Mouse (Mus musculus): ENCODE results near the gene Rfc1. TPM values are rescaled to one million over a fixed set of nuclear protein-coding genes. Genes with fewer than 3 reads are reported as not detected.

The Rfc1 gene
- 85.8 and 98.1 TPM in 2 replicates for polyA plus RNA-seq (2015; fragmentation: Nextera tagmentation; extraction: Ambion mirVana)

- Histone ChIP-seq H3K9me3 (no peaks in the 10 kb centered on the region), H3K4me3 (peak within 1 kb of the TSS; percentile 96), H3K4me2 (peak within 1 kb of the TSS; percentile 60), H3K27me3 (no peaks in the 10 kb centered on the region), H3K36me3 (peaks cover 9% of the 10 kb centered on the region; the same call in 1 of the 2 replicates), H3K27ac (peak within 1 kb of the TSS; percentile 93), H3K9ac (peak within 1 kb of the TSS; percentile 94), H3K4me1 (peaks cover 13% of the 10 kb centered on the region; the same call in 1 of the 2 replicates)
- under 1% methylated on average over 60 of the region's 65 CpGs for WGBS
- peak; percentile 96 for ATAC-seq (ENCODE audit: insufficient number of reproducible peaks, low FRiP score, low TSS enrichment, low read depth)
Measured at GRCm38 (mm10) chr5:65335298-65336074, at the start of gene Rfc1. Gene Rfc1 (minus strand): TSS chr5:65335670.

DNA sequence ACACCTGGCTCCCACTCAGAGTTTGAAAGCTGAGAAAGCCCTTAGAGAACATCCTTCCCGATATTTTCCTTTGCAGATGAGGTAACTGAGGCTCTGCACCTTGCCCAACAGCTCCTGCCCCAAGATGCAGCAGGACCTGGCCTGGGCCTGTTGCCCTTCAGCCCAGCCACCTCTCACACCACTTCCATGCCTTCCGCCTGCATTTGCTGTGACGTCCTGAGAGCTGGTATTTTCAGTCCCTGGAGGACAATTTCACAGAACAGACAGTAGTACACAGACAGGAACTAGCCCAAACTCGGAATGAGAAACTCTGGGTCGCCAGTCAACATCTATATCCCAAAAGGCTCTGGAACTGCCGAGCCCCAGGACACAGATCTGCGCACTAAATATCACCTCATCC lies 39.3 kb upstream of the Rfc1 start:
- no peak overlapping the region for H3K27ac ChIP-seq
- no peak overlapping the region for H3K4me2 ChIP-seq
- H3K9ac ChIP-seq = no peak overlapping the region
- ATAC-seq (ENCODE audit: insufficient number of reproducible peaks, low FRiP score, low TSS enrichment, low read depth) = no peak
- H3K4me1 ChIP-seq = 0 out of 2 replicates have a peak, but pooled peaks cover 6% of the 10 kb centered on the region
- 74% methylated on average over 7 of the region's 7 CpGs for WGBS
- no peaks in the 10 kb centered on the region for H3K36me3 ChIP-seq
- H3K9me3 ChIP-seq = no peaks in the 10 kb centered on the region
- H3K27me3 ChIP-seq = no peaks in the 10 kb centered on the region
- no peak overlapping the region for H3K4me3 ChIP-seq

GRCm38 (mm10) chr5:65371551-65371950 lies 36.1 kb upstream of the Rfc1 start:
- H3K4me1 ChIP-seq = 0 out of 2 replicates have a peak, but pooled peaks cover 6% of the 10 kb centered on the region
- H3K27me3 ChIP-seq = no peaks in the 10 kb centered on the region
- WGBS = 93% methylated on average over 7 of the region's 7 CpGs
- no peak overlapping the region for H3K4me3 ChIP-seq
- ATAC-seq (ENCODE audit: insufficient number of reproducible peaks, low FRiP score, low TSS enrichment, low read depth) = no peak
- no peak overlapping the region for H3K27ac ChIP-seq
- H3K36me3 ChIP-seq = no peaks in the 10 kb centered on the region
- H3K9ac ChIP-seq = no peak overlapping the region
- H3K4me2 ChIP-seq = no peak overlapping the region
- H3K9me3 ChIP-seq = no peaks in the 10 kb centered on the region

DNA sequence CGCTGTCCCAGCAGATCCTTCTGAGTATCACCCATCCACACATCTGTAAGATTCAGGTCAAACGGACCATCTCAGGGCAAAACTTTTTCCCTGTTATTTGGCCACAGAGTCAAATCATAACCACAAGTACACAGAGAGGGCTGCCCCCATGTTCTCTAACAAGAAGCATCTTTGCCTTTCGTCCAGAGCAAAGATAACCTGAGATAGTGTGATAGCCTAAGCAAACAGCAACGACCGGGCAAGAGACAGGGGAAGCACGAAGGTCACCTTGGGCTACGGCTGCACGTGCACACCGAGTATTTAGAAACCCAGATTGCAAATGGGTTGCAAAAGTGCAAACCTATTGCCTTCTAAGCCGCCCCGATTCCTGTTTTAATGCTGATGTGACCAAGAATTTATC lies 32.4 kb upstream of the Rfc1 start:
- Histone ChIP-seq H3K27ac (no peak overlapping the region), H3K9me3 (no peaks in the 10 kb centered on the region), H3K4me2 (no peak overlapping the region), H3K4me1 (no peaks in the 10 kb centered on the region), H3K9ac (no peak overlapping the region), H3K4me3 (no peak overlapping the region), H3K27me3 (no peaks in the 10 kb centered on the region), H3K36me3 (no peaks in the 10 kb centered on the region)
- no peak for ATAC-seq (ENCODE audit: insufficient number of reproducible peaks, low FRiP score, low TSS enrichment, low read depth)
- WGBS = 89% methylated on average over 11 of the region's 11 CpGs

GRCm38 (mm10) chr5:65357771-65358170 lies 22.3 kb upstream of the Rfc1 start:
- WGBS = 82% methylated on average over 3 of the region's 3 CpGs
- Histone ChIP-seq H3K9me3 (no peaks in the 10 kb centered on the region), H3K27me3 (no peaks in the 10 kb centered on the region), H3K9ac (no peak overlapping the region), H3K27ac (no peak overlapping the region), H3K4me3 (no peak overlapping the region), H3K36me3 (no peaks in the 10 kb centered on the region), H3K4me2 (no peak overlapping the region), H3K4me1 (no peaks in the 10 kb centered on the region)
- ATAC-seq (ENCODE audit: insufficient number of reproducible peaks, low FRiP score, low TSS enrichment, low read depth) = no peak

DNA sequence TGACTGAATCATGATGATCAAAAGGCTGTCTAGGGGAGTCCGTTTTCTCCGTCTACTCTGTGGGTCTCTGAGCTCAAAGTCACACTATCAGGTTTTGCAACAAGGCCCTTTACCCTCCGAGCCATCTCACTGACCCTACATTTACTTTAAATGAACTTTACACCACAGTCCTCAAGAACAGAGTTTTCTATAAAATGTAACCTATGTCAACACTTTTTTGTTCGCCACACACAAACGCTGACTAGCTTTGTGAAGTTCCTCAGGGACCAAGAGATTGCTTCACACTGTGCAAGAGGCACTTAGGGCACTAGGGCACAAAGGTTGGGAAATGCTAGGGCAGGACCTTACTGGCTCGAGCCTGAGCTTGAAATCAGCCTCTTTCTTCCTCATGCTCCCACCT lies 21.4 kb upstream of the Rfc1 start:
- no peaks in the 10 kb centered on the region for H3K4me1 ChIP-seq
- no peak overlapping the region for H3K4me3 ChIP-seq
- no peak overlapping the region for H3K4me2 ChIP-seq
- WGBS = 84% methylated on average over 6 of the region's 6 CpGs
- H3K27me3 ChIP-seq = no peaks in the 10 kb centered on the region
- H3K9ac ChIP-seq = no peak overlapping the region
- H3K9me3 ChIP-seq = no peaks in the 10 kb centered on the region
- no peak overlapping the region for H3K27ac ChIP-seq
- H3K36me3 ChIP-seq = no peaks in the 10 kb centered on the region
- no peak for ATAC-seq (ENCODE audit: insufficient number of reproducible peaks, low FRiP score, low TSS enrichment, low read depth)

GRCm38 (mm10) chr5:65354985-65355384 lies 19.5 kb upstream of the Rfc1 start:
- no peaks in the 10 kb centered on the region for H3K4me1 ChIP-seq
- no peaks in the 10 kb centered on the region for H3K9me3 ChIP-seq
- no peak overlapping the region for H3K4me2 ChIP-seq
- H3K27ac ChIP-seq = no peak overlapping the region
- no peak overlapping the region for H3K4me3 ChIP-seq
- 79% methylated on average over 5 of the region's 5 CpGs for WGBS
- no peaks in the 10 kb centered on the region for H3K36me3 ChIP-seq
- ATAC-seq (ENCODE audit: insufficient number of reproducible peaks, low FRiP score, low TSS enrichment, low read depth) = no peak
- H3K27me3 ChIP-seq = no peaks in the 10 kb centered on the region
- no peak overlapping the region for H3K9ac ChIP-seq

DNA sequence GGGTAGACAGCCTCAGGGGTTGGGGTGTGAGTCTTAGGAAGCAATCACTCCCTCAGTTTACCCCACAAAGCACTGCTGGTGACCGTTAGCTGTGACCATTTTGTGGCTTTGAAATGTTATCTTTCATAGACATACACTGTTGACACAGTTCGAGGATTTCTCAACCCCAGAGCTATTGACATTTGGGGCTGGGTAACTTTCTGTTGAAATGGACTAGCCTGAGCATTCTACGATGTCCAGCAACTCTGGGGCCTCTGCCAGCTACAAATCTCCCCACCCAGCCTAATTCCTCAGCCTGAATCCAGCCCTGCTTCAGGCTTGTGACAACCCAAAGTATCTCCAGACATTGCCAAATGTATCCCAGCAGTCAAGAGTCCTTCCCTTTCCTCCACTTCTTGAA lies 18.6 kb upstream of the Rfc1 start:
- no peaks in the 10 kb centered on the region for H3K9me3 ChIP-seq
- no peak overlapping the region for H3K9ac ChIP-seq
- no peak overlapping the region for H3K4me2 ChIP-seq
- no peaks in the 10 kb centered on the region for H3K4me1 ChIP-seq
- no peak overlapping the region for H3K4me3 ChIP-seq
- no peaks in the 10 kb centered on the region for H3K36me3 ChIP-seq
- H3K27me3 ChIP-seq = no peaks in the 10 kb centered on the region
- ATAC-seq (ENCODE audit: insufficient number of reproducible peaks, low FRiP score, low TSS enrichment, low read depth) = no peak
- 68% methylated on average over 3 of the region's 3 CpGs for WGBS
- no peak overlapping the region for H3K27ac ChIP-seq

GRCm38 (mm10) chr5:65350508-65350907 lies 15.0 kb upstream of the Rfc1 start:
- no peak overlapping the region for H3K4me3 ChIP-seq
- no peak overlapping the region for H3K9ac ChIP-seq
- no peak for ATAC-seq (ENCODE audit: insufficient number of reproducible peaks, low FRiP score, low TSS enrichment, low read depth)
- H3K27ac ChIP-seq = no peak overlapping the region
- H3K4me1 ChIP-seq = no peaks in the 10 kb centered on the region
- no peak overlapping the region for H3K4me2 ChIP-seq
- H3K36me3 ChIP-seq = no peaks in the 10 kb centered on the region
- 73% methylated on average over 10 of the region's 10 CpGs for WGBS
- H3K27me3 ChIP-seq = no peaks in the 10 kb centered on the region
- H3K9me3 ChIP-seq = no peaks in the 10 kb centered on the region

- 53% methylated on average over 15 of the region's 15 CpGs for WGBS
- H3K9me3 ChIP-seq = no peaks in the 10 kb centered on the region
- ATAC-seq (ENCODE audit: insufficient number of reproducible peaks, low FRiP score, low TSS enrichment, low read depth) = no peak
- H3K4me2 ChIP-seq = no peak within 1 kb of the TSS
- no peaks in the 10 kb centered on the region for H3K4me1 ChIP-seq
- no peak within 1 kb of the TSS for H3K9ac ChIP-seq
- H3K27ac ChIP-seq = no peak within 1 kb of the TSS
- no peak within 1 kb of the TSS for H3K4me3 ChIP-seq
- H3K27me3 ChIP-seq = no peaks in the 10 kb centered on the region
- no peaks in the 10 kb centered on the region for H3K36me3 ChIP-seq
Measured at GRCm38 (mm10) chr5:65348168-65348567, 12.7 kb upstream of the Rfc1 start, which contains the start of gene Klb. Gene Klb (plus strand): TSS chr5:65348314.

DNA sequence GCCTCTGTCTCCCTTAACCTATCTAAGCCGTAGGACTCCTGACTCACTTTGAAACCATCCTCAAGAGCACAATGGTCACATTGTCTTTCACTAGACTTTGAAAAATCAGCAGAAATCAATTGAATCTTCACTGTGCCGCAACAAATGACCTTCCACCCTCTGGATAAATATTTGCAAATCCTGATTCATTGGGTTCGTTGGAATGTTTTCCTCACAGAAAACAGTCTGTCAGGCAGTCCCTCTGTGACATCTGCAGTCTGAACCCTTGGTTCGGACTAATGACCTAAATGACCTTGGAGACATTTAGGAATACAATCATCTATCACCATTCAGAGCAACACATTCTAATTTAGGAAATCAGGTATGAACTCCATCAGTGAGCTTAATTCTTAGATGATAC lies 4.7 kb upstream of the Rfc1 start:
- Histone ChIP-seq H3K36me3 (no peaks in the 10 kb centered on the region), H3K4me3 (no peak overlapping the region), H3K4me2 (no peak overlapping the region), H3K4me1 (0 out of 2 replicates have a peak, but pooled peaks cover 3% of the 10 kb centered on the region), H3K9ac (no peak overlapping the region), H3K27ac (no peak overlapping the region), H3K9me3 (no peaks in the 10 kb centered on the region), H3K27me3 (no peaks in the 10 kb centered on the region)
- no peak for ATAC-seq (ENCODE audit: insufficient number of reproducible peaks, low FRiP score, low TSS enrichment, low read depth)
- WGBS = 70% methylated on average over 4 of the region's 4 CpGs

DNA sequence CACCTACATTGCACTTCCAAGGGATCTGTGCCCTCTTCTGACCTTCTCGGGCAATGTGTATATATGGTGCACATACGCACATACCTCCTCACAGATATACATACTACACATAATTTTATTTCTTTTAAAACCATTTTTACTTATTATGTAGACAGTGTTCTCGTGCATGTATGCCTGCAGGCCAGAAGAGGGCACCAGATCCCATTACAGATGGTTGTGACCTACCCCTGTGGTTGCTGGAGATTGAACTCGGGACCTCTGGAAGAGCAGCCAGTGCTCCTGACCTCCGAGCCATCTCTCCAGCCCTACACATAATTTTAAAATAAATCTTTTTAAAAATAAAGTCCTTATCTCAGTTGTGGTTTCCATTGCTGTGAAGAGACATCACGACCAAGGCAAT lies 2.9 kb upstream of the Rfc1 start:
- 81% methylated on average over 6 of the region's 6 CpGs for WGBS
- no peak overlapping the region for H3K4me2 ChIP-seq
- no peak overlapping the region for H3K9ac ChIP-seq
- no peaks in the 10 kb centered on the region for H3K9me3 ChIP-seq
- no peak overlapping the region for H3K4me3 ChIP-seq
- ATAC-seq (ENCODE audit: insufficient number of reproducible peaks, low FRiP score, low TSS enrichment, low read depth) = no peak
- H3K27ac ChIP-seq = no peak overlapping the region
- H3K36me3 ChIP-seq = no peaks in the 10 kb centered on the region
- H3K4me1 ChIP-seq = peaks cover 12% of the 10 kb centered on the region; the same call in 1 of the 2 replicates
- no peaks in the 10 kb centered on the region for H3K27me3 ChIP-seq

All from limb, embryonic 15.5 days (tissue).